Mouse (Mus musculus) CD4-positive, CD25-positive, alpha-beta regulatory T cell, adult 9 weeks (primary cell): ENCODE results near the gene Acot5. TPM values are rescaled to one million over a fixed set of nuclear protein-coding genes. Genes with fewer than 3 reads are reported as not detected.

Experiments used
- polyA plus RNA-seq: library from polyadenylated mRNA; unstranded; fragments of 100-300 nt; shearing (Covaris generic); gene quantifications from one replicate; pipeline ENCODE4 v1.2.1, GENCODE M21; 2017

Gene Acot5
- not detected for polyA plus RNA-seq

GRCm38 (mm10) chr12:84068986-84069385 lies at the start of gene Acot5:
Gene Acot5 (plus strand): TSS chr12:84069325.

DNA sequence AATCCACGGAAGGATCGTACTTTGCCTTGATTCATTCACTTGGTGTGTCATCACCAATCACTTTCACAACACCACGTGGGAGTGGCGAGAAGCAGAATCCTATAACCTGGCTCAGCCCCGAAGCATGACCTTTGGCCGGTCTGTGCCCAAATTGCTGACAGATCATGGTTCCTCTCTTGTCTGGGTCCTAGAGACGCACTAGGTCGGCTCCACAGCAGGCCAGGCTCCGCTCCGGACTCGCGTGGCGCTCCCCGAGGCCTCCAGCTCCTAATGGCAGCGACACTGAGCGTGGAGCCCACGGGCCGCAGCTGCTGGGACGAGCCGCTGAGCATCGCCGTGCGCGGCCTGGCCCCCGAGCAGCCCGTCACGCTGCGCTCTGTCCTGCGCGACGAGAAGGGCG lies 30.9 kb upstream of the Acot5 start, which contains the start of gene Acot4:
Gene Acot4 (plus strand): TSS at position 139 of the 400 bp plus-strand sequence.

DNA sequence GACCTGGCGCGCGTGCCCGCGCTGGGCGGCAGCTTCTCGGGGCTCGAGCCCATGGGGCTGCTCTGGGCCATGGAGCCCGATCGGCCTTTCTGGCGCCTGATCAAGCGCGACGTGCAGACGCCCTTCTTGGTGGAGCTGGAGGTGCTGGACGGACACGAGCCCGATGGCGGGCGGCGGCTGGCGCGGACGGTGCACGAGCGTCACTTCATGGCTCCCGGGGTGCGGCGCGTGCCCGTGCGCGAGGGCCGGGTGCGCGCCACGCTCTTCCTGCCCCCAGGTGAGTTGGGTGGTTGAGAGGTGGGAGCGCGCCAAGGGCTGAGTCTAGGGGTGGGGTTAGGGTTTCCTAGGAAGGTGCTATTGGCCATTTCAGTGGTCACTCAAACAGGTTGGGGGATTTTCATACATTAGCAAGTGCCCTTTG lies 30.4 kb upstream of the Acot5 start, which contains the start of gene Gm49366:
Gene Gm49366 (plus strand): TSS at position 245 of the 421 bp plus-strand sequence.

DNA sequence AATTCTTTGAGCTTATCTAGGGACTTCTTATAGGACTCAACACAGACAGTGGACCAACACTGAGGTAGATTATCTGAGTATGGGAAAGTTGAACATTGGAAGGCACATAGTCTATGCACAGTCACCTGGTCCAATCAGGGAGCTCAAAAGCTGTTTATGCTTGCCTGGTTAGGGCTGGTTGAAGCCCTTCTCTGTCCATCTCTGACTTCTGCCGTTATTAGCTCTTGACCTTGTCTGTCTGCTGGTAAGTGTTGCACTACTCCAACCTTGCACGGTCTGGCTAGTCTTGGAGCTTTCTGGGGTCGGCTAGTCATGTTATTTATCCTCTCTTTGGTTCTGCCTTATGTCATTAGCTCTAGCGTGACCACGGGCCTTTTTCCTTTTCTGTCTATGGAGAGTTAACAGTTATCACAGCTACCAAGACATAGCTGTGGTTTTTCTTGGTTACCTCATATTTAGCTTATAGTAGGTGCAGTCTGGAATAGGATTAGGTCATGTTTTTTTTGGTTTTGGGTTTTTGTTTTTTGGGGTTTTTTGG lies 17.1 kb upstream of the Acot5 start, which contains the start of gene Acot3:
Gene Acot3 (plus strand): TSS at position 208 of the 538 bp plus-strand sequence.

GRCm38 (mm10) chr12:84100604-84101492 lies 31.7 kb downstream of the Acot5 start, which contains the start of gene Acot6:
Gene Acot6 (plus strand): TSS chr12:84100654.

DNA sequence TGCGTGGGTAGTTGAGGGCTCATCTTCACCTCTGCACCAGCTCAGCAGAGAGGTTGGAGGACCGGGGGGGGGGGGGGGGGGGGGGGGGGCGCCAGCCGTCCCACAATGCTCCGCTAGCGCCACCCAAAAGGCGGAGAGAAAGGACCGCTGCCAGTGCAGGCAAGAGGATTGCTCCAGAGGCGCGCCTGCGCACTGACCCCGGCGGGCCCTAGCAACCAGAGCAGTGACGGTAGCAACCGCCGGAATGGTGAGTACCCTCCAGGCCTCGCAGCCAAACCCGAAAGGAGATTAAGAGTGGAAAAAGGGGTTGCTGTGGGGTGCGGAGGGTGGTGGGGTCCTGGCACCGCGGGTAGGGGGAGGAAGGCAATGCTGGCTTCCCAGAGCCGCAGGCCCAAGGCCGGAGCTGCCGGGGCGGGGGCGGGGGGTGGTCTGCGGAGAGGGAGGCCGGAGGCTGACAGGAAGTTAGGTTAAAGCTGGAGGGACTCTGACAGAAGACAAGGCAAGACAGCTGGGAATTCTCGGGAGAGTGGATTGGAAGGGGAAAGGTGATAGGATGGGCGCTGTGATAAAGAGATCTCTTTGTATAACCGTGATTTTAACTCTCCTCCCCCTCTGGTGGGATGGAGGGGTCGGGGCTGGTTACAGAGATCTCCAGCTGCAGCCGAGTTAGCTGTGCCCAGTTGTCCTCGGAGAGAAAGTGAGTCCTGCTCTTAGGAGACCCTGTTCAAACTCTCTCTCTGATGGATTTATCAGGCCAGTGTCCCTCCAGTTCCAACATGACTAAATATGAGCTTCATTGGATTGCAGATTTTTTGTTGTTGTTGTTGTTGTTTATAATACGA lies 45.2 kb downstream of the Acot5 start, which contains the start of gene Dnal1:
Gene Dnal1 (plus strand): TSS at position 214 of the 842 bp plus-strand sequence.

Other genes with a start within 250 kb of the Acot5 start
- 54.9 TPM for gene Numb, start 147.4 kb upstream of the Acot5 start, polyA plus RNA-seq
- 1.3 TPM for gene Riox1, start 118.7 kb upstream of the Acot5 start, polyA plus RNA-seq
- not detected for gene Heatr4, start 84.5 kb upstream of the Acot5 start, polyA plus RNA-seq
- 1.3 TPM for gene Acot2, start 81.5 kb upstream of the Acot5 start, polyA plus RNA-seq
- not detected for gene Acot1, start 59.8 kb upstream of the Acot5 start, polyA plus RNA-seq
- gene Acot4, start 30.9 kb upstream of the Acot5 start, polyA plus RNA-seq = 0.33 TPM
- not detected for gene Gm49366, start 30.4 kb upstream of the Acot5 start, polyA plus RNA-seq
- gene Acot3, start 17.2 kb upstream of the Acot5 start, polyA plus RNA-seq = not detected
- 0.40 TPM for gene Acot6, start 31.3 kb downstream of the Acot5 start, polyA plus RNA-seq
- gene Dnal1, start 45.0 kb downstream of the Acot5 start, polyA plus RNA-seq = 0.20 TPM
- 0.22 TPM for gene Pnma1, start 79.2 kb downstream of the Acot5 start, polyA plus RNA-seq
- 29.9 TPM for gene Elmsan1, start 149.6 kb downstream of the Acot5 start, polyA plus RNA-seq
- gene Ptgr2, start 215.9 kb downstream of the Acot5 start, polyA plus RNA-seq = 44.4 TPM
- 69.5 TPM for gene Zfp410, start 247.5 kb downstream of the Acot5 start, polyA plus RNA-seq